Mouse (Mus musculus): ENCODE results near the gene Cpne1.
"Not testable (repeated sequence)": the region's sequence is repeated elsewhere in the genome, so short reads cannot be mapped to it uniquely, and the experiment has no call there.

The Cpne1 gene

DNA sequence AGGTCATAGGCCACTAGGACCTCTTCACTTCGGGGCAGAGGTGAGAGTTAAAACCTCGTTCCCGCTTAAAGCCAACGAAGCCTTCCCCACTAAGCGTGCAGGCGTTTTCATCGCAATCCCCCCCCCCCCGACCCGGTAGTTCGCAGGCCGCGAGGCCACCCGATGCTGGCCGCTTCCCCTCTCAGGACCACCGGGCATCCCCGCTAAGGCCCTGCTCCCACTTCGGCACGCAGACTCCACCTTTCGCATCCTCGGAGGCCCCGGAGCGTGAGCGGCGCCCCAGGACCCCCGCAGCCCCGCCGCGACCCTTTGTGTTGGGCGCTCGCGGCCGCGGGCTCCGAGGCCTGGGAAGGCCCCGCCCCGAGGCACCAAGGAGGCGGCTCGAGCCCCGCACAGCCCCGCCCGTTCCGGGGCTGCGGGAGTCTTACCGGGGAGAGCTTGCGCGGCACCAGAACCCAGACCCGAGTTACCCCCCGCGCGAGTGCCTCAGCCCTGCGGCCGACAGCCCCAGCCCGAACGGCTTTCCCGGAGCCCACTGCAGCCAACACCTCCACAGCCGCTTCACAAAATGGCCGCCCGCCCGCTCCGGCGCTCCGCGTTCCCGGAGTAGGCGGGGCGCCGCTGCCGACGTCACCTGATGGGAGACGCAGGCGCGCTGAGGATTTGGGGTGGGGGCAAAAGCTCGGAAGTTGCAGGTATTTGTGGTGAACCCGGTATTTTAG lies at the start of gene Cpne1, which contains the start of gene Rbm12:
Cpne1 (minus strand) TSS at position 608 of the 722 bp plus-strand sequence.
Rbm12 (minus strand) TSS at position 621 of the 722 bp plus-strand sequence.
- peak; percentile 80 for DNase-seq (ENCODE audit: low read depth, low spot score)

DNA sequence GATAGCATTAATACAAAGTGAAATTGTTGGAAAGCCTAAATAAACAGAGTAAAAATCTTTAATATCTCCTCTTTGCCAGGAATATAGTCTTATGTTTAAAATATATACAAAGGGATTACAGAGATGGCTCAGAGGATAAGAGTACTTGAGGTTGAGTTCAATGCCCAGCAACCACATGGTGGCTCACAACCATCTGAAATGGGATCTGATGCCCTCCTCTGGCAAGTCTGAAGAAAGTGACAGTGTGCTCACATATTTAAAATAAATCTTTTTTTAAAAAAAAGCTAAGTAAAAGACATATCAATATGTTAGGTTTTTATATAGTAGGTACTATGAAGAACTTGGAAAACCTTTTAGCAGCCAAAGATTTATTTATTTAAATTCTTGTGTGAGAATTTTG lies 39.8 kb upstream of the Cpne1 start:
- DNase-seq (ENCODE audit: low read depth, low spot score): no peak

DNA sequence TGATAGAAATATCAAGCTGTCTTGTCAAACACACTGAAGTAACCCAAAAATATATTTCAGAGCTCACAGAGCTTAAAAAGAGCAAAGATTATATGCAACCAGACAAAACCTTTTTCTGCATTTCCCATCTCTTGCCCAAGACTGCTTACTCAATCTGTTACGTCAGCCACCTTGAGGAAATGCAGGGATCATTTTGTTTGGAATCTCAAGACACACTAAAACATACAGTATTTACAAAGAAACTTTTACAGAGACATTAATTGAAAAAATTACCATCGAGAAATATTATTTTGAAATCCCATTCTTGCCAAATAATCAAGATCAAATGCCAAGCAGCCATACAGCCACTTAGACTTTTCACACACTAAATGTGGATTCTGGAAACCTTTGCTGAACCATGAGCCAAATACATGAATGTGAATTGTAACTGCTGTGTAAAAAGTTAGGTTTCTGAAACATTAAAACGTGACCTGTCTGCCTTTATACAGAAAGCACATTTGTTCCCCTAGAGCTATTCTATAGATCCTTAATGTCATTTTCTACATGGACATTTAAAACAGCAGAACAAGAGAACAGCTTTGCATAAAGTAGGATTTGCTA lies 35.7 kb upstream of the Cpne1 start:
- no peak for DNase-seq (ENCODE audit: low read depth, low spot score)

DNA sequence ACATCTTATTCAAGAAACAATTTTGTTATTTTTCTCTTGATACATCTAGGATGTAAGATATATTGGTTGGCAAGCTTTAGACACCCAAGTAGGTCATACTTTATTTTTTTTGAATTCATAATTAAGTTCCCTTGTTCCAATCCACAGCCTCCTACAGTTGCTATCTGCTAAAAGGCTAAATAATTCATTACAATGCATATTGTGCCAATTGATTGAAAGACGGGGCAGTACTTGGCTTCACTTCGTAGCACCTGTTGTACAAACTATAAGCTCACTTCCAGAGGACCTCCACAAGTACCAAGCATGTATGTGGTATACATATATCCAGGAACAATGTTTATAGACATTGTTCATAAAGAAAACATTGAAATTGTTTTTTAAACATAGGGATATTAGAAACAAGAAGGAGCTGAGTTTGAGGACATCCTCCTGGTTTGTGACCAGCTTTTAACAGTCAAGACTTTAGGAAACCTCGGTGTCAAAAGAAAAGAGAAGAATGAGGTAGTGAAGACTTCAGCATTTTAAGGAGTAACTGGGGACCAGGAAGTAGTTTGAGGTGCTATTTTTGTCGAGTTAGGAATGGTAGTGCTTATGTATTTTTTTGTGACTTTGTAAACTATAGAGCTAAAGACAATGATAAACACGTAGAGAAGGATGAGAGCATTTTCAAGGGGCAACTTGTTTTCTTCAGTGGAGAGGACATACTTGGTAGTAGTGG lies 34.7 kb upstream of the Cpne1 start:
- DNase-seq (ENCODE audit: low read depth, low spot score): no peak

DNA sequence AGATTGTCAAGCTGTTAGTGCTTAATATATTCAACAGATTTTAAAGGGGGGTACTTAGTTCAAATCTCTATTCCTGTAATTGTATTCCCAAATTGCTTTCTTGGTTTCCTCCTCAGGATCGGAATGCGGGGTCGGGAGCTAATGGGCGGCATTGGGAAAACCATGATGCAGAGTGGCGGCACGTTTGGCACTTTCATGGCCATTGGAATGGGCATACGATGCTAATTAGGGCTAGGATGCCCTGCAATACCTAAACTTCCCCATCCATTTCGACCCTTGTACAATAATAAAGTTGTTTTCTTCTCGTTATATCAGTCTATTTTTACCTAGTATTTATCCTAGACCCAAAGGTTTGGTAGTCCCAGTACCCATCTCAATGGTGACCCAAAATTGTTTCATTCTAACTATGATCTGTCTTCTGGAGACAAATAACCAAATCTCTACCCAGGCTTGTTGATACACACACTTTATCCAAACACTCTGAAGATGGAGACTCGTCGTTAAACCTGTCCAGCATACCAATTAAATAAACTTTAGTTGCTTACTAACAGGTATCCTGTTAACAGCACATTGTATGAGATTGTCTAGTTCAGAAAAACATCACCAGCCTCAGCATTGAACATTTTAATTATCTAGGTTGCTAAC lies 33.8 kb upstream of the Cpne1 start:
- no peak for DNase-seq (ENCODE audit: low read depth, low spot score)

DNA sequence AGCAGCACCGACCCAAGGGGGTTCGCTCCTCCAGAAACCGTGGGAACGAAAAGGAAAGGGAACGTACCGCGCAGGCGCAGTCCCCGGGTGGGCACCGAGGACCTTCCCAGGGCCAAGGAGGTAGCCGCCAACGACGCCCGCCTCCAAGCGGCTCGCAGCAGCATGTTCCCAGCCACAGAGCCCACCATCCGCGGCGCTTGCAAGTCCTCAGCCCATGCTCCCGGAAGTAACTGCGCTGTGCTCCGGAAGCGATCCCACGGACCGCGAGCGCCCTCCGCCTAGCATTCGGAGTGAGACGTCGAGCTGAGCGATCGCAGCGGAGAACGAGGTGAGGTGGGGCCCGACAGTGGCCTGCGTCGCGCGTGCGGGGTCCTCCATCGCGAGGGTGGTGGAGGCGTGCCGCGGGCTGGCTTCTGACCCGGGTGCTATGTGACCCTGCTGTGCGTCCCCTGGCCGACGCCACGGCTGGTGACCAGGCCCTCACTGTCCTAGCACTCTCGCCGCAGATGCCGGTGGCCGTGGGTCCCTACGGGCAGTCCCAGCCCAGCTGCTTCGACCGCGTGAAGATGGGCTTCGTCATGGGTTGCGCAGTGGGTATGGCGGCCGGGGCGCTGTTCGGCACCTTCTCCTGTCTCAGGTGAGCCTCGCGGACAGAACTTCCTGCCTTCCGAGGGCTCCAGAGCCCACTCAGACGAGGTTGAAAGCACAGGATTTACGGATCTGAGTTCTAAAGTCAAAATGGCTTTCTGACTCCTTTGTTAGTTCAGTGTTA lies 32.4 kb upstream of the Cpne1 start, which contains the start of the genes Romo1 and Nfs1:
Romo1 (plus strand) TSS at position 87 of the 772 bp plus-strand sequence.
Nfs1 (minus strand) TSS at position 234 of the 772 bp plus-strand sequence.
- peak; percentile 93 for DNase-seq (ENCODE audit: low read depth, low spot score)

DNA sequence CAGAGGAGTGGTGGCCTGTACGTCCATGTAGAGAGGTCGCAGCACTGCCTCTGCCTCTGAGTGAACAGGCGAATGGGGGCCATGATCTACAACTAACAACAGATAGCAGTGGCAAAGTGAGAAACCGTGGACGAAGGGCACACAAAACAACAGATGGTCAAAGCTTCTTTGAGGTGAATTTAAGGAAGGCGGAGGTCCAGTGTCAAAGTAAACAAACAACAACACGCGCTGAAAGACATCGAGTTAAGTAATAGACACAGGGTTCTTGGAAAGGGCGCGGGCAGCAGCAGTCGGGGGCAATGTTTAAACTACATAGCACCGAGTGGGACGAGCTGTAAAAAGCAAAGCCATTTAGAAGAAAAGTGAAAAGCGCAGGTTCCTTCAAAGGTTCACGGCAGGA lies 31.6 kb upstream of the Cpne1 start:
- DNase-seq (ENCODE audit: low read depth, low spot score): no peak

DNA sequence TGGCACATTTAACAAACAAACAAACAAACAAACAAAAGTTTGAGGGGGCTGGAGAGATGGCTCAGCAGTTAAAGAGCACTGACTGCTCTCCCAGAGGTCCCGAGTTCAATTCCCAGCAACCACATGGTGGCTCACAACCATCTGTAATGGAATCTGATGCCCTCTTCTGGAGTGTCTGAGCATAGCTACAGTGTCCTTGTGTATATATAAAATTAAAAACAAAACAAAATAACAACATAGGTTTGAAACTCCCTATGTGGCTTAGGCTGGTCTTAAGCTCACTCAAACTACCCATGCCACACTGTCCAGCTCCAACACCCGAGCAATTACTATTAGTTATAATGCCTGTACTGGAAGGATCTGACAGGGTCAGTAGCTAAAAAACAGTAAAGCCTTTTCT lies 31.1 kb upstream of the Cpne1 start:
- no peak for DNase-seq (ENCODE audit: low read depth, low spot score)

DNA sequence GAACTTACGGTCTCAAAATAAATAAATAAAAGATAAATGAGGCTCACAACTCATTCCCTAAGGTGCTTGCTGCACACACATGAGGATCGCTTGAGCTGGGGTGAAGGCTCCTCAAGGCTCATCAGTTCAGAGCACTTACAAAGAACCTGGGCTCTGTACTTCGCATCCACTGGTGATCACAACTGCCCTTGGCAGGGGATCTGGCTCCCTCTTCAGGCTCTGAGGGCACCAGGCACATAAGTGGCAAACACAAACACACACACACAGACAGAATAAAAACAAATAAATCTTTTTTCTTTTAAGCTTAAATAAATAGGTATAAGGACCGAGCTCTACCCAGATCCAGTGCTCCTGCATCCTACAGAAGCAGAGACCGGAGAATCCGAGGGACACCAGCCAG lies 23.9 kb upstream of the Cpne1 start:
- DNase-seq (ENCODE audit: low read depth, low spot score): no peak

DNA sequence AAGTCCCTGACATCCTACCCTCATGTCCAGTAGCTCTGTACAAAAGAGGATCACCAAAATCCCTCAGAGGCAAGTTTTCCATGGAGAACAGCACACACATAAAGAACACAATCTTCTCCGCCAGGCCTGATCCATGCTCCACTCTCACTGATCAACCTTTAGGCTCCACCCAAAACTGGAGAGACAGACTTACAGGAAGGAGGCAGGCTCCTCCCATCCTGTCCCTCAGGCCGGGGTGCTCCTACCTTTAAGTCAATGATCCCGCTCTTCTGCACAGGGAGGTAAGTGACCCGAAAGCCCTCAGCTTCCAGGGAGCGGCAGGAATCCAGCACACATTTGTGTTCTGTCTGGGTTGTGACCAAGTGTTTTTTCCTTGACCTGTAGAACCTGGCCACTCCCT lies 22.4 kb upstream of the Cpne1 start:
- no peak for DNase-seq (ENCODE audit: low read depth, low spot score)

DNA sequence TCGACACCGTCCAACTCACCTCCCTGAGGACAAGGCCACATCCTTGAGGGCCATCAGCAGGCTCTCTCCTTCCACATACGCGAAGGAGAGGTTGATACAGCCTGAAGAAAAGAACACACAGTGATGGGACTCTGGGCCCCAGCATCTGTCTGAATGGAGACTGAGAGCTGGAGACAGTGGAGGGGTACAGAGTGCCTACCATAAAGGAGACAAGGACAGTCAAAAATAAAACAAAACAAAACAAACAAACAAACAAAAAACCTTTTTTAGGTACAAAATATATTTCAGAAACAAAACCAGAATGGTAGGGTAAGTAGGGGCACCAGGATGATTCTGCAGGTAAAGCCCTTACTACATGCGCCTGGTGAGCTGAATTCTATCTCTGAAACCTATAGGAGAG lies 15.2 kb upstream of the Cpne1 start, which contains the start of gene Gm28036:
Gm28036 (minus strand) TSS at position 101 of the 400 bp plus-strand sequence.
- DNase-seq (ENCODE audit: low read depth, low spot score): no peak

DNA sequence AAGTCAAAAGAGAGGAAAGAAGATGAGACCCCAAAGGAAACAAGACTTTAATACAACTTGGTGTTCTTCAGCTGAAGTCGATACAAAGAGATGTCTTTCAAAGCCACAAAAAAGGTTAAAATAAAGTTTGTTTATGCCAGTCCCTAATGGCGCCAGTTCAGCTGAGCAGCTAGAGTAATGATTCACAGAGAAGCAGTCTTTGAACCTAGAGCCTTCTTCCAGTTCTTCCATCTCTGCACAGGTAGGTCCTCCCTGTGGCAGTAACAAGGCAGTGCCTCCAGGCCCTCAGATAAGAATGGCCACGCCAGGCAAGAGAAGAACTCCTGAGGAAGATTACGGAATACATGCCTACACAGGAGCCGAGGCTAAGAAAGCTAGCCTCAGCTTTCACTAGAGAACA lies 12.0 kb upstream of the Cpne1 start:
- no peak for DNase-seq (ENCODE audit: low read depth, low spot score)

DNA sequence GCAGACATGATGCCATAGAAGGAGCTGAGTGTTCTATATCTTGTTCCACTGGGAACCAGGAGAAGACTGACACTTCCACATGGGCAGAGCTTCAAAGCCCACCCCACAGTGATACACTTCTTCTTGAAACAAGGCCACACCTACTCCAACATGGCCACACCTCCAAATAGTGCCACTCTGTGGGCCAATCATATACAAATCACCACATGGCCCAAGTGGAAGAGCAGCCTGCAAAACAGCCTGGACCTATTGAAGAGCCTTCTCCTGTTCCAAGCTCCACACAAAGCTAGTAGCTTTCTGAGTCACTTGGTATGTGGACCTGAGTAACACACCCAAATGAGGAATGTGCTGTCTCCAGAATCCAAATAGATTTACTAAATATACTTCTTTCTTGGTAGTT lies 7.8 kb upstream of the Cpne1 start:
- no peak for DNase-seq (ENCODE audit: low read depth, low spot score)

DNA sequence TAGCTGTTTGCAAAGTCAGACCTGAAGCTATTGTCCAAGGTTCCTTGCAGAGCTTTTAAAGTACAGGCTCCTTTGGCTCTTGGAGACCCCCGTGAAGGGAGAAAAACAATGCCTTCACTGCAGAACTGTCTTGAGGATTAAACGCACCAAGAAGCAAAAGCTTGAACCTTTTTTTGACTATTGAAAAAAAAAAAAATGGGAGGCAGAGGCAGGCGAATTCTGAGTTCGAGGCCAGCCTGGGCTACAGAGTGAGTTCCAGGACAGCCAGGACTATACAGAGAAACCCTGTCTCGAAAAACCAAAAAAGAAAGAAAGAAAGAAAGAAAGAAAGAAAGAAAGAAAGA lies 287 bp upstream of the Cpne1 start:
- not testable (repeated sequence) for DNase-seq (ENCODE audit: low read depth, low spot score)

DNA sequence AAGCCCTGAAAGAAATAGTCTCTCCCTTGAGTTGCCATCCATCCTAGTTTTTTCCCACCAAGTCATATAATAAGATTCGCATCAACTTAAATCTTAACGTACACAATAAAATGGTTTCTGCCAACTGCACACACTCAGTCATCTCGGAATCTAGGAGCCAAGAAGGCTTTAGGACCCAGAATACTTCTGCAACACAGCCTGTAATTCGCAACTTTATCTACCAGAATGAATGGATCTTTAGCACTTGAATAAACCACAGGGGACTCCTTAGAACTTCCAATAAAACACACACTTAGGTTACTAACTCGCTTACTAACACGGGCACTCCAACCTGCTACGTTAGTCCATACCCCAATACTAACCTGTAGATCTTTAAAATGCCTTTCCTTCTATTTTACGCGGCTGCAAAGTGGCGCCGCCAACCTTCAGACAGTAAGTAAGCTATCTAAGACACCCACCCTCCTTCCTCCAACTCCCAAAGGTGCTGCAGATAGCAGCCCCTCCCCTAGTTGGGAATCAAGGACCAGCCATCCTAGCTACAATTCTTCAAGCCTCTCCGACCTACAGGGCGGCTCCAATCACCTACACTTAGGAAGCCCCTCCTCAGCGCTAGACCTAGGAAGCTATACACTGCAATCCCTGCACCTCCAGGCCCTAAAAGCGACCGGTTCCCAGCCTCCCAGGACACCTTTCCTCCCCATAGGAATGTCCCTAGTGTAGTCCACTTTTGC lies 973 bp downstream of the Cpne1 start:
- no peak for DNase-seq (ENCODE audit: low read depth, low spot score)

DNA sequence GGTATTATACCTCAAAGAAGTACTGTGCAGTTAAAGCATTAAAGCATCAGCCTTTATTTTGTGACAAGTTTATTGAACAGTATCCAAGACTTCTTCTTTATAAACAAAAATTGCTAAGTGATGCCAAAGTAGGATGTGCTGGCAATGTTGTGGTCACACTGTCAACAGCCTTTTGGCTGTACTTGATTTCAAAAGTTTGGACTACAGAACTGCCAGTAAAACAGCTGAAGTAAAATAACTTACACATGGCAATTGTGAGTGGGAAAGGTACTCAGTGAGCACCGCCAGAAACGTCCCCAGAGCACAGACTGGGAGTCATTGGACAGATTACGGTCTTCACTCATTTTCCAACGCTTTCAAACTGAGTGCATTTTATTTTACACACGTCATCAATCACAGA lies 19.8 kb downstream of the Cpne1 start:
- DNase-seq (ENCODE audit: low read depth, low spot score): no peak

DNA sequence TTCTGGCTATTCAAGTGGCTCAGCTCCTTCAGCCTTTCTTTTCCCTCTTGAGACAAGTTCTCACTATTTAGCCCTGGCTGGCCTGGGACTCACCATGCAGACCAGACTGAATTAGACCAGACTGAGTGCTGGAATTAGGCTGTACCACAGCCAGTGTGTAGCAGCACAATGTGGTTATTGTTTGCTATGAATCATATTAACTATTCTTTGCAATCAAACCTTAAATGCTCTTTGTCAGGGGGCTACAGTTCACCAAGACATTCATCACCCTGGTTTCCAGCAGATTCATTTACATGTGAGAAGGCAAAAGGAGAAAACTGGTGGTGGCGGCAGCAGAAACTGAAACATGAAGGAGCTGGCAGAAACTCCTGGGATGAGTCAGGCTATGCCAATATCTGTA lies 22.0 kb downstream of the Cpne1 start:
- DNase-seq (ENCODE audit: low read depth, low spot score): no peak

DNA sequence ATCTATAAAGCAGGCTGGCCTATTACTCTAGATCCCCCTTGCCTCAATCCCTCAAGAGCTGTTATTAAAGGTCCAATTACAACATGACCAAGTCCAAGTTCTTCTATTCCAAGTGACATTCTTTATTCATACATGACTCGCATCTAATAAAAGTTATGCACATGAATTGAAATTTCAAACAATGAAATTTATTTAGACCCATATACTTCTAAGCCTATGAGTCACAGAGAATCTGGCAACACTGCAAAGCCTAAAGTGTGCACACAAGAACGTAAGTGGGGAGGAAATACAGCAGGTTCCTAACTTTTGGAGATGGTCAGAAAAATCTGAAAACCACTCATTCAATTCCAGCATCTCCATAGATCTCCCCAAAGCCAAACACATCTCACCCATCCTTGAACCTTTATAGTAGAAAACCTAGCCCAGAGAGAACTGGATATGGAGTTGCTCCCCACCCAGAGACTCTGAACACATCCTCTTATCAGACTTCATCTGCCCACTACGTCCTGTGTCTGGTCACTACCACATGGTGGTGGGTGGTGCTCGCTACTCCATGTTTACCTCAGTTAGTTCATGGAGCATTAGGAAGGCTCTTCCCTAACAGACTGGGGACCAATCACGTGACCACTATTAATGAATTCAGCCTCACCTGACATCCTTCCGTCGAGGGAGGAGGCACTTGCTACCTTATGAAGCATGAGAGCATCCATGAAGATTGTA lies 24.2 kb downstream of the Cpne1 start:
- DNase-seq (ENCODE audit: low read depth, low spot score): no peak

DNA sequence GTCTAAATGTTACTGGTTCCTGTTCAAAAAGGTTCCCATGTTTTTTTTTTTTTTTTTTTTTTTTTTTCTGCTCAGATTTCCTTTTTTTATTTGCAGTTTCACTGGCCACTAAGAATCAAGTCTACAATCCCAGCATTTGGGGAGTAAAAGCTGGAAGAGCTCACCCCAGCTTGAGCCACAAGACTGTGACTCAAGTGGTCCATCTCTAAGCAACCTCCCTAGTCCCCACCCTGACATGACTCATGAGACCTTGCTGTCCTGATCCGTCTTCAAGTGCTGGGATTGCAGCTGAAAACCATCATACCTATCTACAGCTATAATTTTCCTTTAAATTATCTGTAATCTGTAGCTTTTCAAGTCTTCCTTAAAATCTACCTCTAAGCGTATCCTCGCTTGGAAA lies 27.2 kb downstream of the Cpne1 start:
- DNase-seq (ENCODE audit: low read depth, low spot score): no peak

DNA sequence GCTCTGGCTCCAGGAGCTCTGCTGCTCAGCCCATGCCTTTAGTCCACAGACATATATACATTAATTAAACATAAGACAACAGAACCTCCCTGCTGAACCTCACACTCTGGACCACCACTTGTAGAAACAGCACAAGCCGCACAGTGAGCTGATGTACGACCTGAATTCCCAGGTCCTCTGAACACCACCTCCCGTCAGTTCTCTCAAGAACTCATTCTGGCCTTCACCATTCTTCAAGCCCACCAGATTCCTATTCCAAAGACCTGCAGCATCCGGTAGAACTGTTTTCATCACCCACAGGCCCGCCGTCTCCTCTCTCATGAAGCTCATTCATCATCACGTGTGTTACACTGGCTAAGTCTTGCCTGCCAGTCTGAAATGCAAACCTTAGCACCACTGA lies 31.4 kb downstream of the Cpne1 start:
- DNase-seq (ENCODE audit: low read depth, low spot score): no peak

All from retina, postnatal 7 days (tissue).